Mouse (Mus musculus): ENCODE results near the gene Tlr5. TPM values are rescaled to one million over a fixed set of nuclear protein-coding genes. Genes with fewer than 3 reads are reported as not detected.

The Tlr5 gene
- total RNA-seq, 1 experiment from 2014 or later, result not detected

- no peak for ATAC-seq (replicated peaks; ENCODE audit: low read depth, poor library complexity, severe bottlenecking)
These were observed 31.7 kb downstream of the Tlr5 start for GRCm38 (mm10) chr1:182986243-182986642.

GRCm38 (mm10) chr1:182986750-182987149 lies 32.2 kb downstream of the Tlr5 start:
- ATAC-seq (replicated peaks; ENCODE audit: low read depth, poor library complexity, severe bottlenecking), result no peak

- ATAC-seq (replicated peaks; ENCODE audit: low read depth, poor library complexity, severe bottlenecking), result no peak
These were observed 33.2 kb downstream of the Tlr5 start for GRCm38 (mm10) chr1:182987801-182988200.

GRCm38 (mm10) chr1:182988646-182989045 lies 34.1 kb downstream of the Tlr5 start:
- no peak for ATAC-seq (replicated peaks; ENCODE audit: low read depth, poor library complexity, severe bottlenecking)

GRCm38 (mm10) chr1:182990092-182990762 lies 35.6 kb downstream of the Tlr5 start:
- no peak for ATAC-seq (replicated peaks; ENCODE audit: low read depth, poor library complexity, severe bottlenecking)

- ATAC-seq (replicated peaks; ENCODE audit: low read depth, poor library complexity, severe bottlenecking), result peak; percentile 97
These were observed 36.6 kb downstream of the Tlr5 start for GRCm38 (mm10) chr1:182991002-182991778.

Other genes with a start within 250 kb of the Tlr5 start
- not detected in 2 replicates for gene Ccdc185, start 205.6 kb upstream of the Tlr5 start, total RNA-seq (2017)
- not detected in 2 replicates for gene Susd4, start 190.9 kb upstream of the Tlr5 start, total RNA-seq (2017)